Comparison of ENCODE assay signal across 24 mouse cellular contexts in genomic region chr9:100689765-100690316, GRCm38 (mm10).
DNase-seq lines count a peak whose midpoint lies in the region; ATAC-seq lines count a peak whose summit lies in the region.
"Had no signal": no experiment of that assay in that cellular context is flagged by ENCODE, and none has a peak within 500 bp of the region (broad histone marks: within the 10 kb centered on the region; RNA-seq: fewer than 3 reads in every experiment).

No protein-coding gene starts in this region.

- no peak overlapping the region for H3K4me2 ChIP-seq in midbrain, embryonic 11.5 days
- no peak overlapping the region for H3K4me2 ChIP-seq in midbrain, embryonic 15.5 days
- H3K4me2 ChIP-seq in kidney, embryonic 14.5 days (replicated peaks; ENCODE audit: low read depth, low read length) = no peak overlapping the region
- H3K4me2 ChIP-seq: embryonic facial prominence, embryonic 12.5 days; embryonic facial prominence, embryonic 15.5 days; forebrain, embryonic 15.5 days; heart, embryonic 12.5 days; heart, embryonic 15.5 days; hindbrain, embryonic 15.5 days had no signal

- peak; percentile 69 for DNase-seq in midbrain, embryonic 11.5 days (ENCODE audit: low spot score, missing footprints)
- peak; percentile 21 for DNase-seq in CD4-positive, CD25-positive, alpha-beta regulatory T cell, adult 2 months (ENCODE audit: low read depth, low spot score)
- peak; percentile 64 for DNase-seq in induced T-regulatory cell, adult 2 months (ENCODE audit: low read depth)
- DNase-seq in heart, postnatal 36 days = no peak
- no peak for DNase-seq in spleen, postnatal 14 days (ENCODE audit: low spot score in 2 of 2)
- no peak for DNase-seq in ovary, postnatal 10 days (ENCODE audit: low spot score)
- DNase-seq: adrenal gland, postnatal 10 days; adrenal gland, postnatal 36 days; cerebellum, adult 18-20 months; cerebellum, adult 9-10 months; cerebellum, postnatal 14 days; gastrocnemius, postnatal 25 days; heart, adult 18-20 months; heart, postnatal 10 days; heart, postnatal 4 days had no signal

- no peaks in the 10 kb centered on the region for H3K27me3 ChIP-seq in midbrain, embryonic 11.5 days (ENCODE audit: control insufficient read depth, insufficient read depth, low read length)
- no peaks in the 10 kb centered on the region for H3K27me3 ChIP-seq in midbrain, embryonic 15.5 days (replicated peaks)
- no peaks in the 10 kb centered on the region for H3K27me3 ChIP-seq in kidney, embryonic 14.5 days (ENCODE audit: control insufficient read depth, insufficient read depth, low read length)
- H3K27me3 ChIP-seq: embryonic facial prominence, embryonic 12.5 days; embryonic facial prominence, embryonic 15.5 days; forebrain, embryonic 15.5 days; heart, embryonic 12.5 days; heart, embryonic 15.5 days; hindbrain, embryonic 15.5 days had no signal

- H3K4me3 ChIP-seq in midbrain, embryonic 11.5 days (ENCODE audit: low read depth, low read length) = no peak overlapping the region
- no peak overlapping the region for H3K4me3 ChIP-seq in midbrain, embryonic 15.5 days
- no peak overlapping the region for H3K4me3 ChIP-seq in kidney, embryonic 14.5 days (ENCODE audit: low read length)
- H3K4me3 ChIP-seq: embryonic facial prominence, embryonic 12.5 days; embryonic facial prominence, embryonic 15.5 days; forebrain, embryonic 15.5 days; heart, embryonic 12.5 days; heart, embryonic 15.5 days; hindbrain, embryonic 15.5 days had no signal

- intact Hi-C loops in heart, postnatal 36 days (cut with DNase I) = no loop called here

- H3K36me3 ChIP-seq in midbrain, embryonic 11.5 days (ENCODE audit: control insufficient read depth, insufficient read depth, low read length) = no peaks in the 10 kb centered on the region
- no peaks in the 10 kb centered on the region for H3K36me3 ChIP-seq in midbrain, embryonic 15.5 days (replicated peaks)
- H3K36me3 ChIP-seq in kidney, embryonic 14.5 days (ENCODE audit: control insufficient read depth, insufficient read depth, low read length) = no peaks in the 10 kb centered on the region
- H3K36me3 ChIP-seq: embryonic facial prominence, embryonic 12.5 days; embryonic facial prominence, embryonic 15.5 days; forebrain, embryonic 15.5 days; heart, embryonic 12.5 days; heart, embryonic 15.5 days; hindbrain, embryonic 15.5 days had no signal

- WGBS in midbrain, embryonic 11.5 days = 95% methylated on average over 3 of the region's 3 CpGs
- 90% methylated on average over 3 of the region's 3 CpGs for WGBS in midbrain, embryonic 15.5 days
- 79% methylated on average over 3 of the region's 3 CpGs for WGBS in kidney, embryonic 14.5 days

- no peak for ATAC-seq in midbrain, embryonic 11.5 days (ENCODE audit: low FRiP score)
- ATAC-seq in midbrain, embryonic 15.5 days (replicated peaks) = no peak
- ATAC-seq in kidney, embryonic 14.5 days (ENCODE audit: low FRiP score, low TSS enrichment) = no peak
- ATAC-seq: forebrain, embryonic 15.5 days; intestine, embryonic 16.5 days had no signal

- H3K4me1 ChIP-seq in midbrain, embryonic 11.5 days (ENCODE audit: control insufficient read depth, insufficient read depth, low read length) = peaks cover 7% of the 10 kb centered on the region
- H3K4me1 ChIP-seq in midbrain, embryonic 15.5 days = peaks cover 13% of the 10 kb centered on the region
- H3K4me1 ChIP-seq in kidney, embryonic 14.5 days (ENCODE audit: control insufficient read depth, insufficient read depth, low read length) = no peaks in the 10 kb centered on the region
- H3K4me1 ChIP-seq: embryonic facial prominence, embryonic 12.5 days; embryonic facial prominence, embryonic 15.5 days had no signal

- H3K27ac ChIP-seq in midbrain, embryonic 11.5 days (ENCODE audit: low read depth, low read length) = no peak overlapping the region
- no peak overlapping the region for H3K27ac ChIP-seq in midbrain, embryonic 15.5 days
- no peak overlapping the region for H3K27ac ChIP-seq in kidney, embryonic 14.5 days (ENCODE audit: low read depth, low read length)
- H3K27ac ChIP-seq: embryonic facial prominence, embryonic 12.5 days; embryonic facial prominence, embryonic 15.5 days; forebrain, embryonic 15.5 days; heart, embryonic 15.5 days; hindbrain, embryonic 15.5 days had no signal

- no peaks in the 10 kb centered on the region for H3K9me3 ChIP-seq in midbrain, embryonic 11.5 days (ENCODE audit: control insufficient read depth, low read length)
- no peaks in the 10 kb centered on the region for H3K9me3 ChIP-seq in midbrain, embryonic 15.5 days
- H3K9me3 ChIP-seq in kidney, embryonic 14.5 days (ENCODE audit: control insufficient read depth, low read length) = no peaks in the 10 kb centered on the region
- H3K9me3 ChIP-seq: embryonic facial prominence, embryonic 12.5 days; embryonic facial prominence, embryonic 15.5 days; forebrain, embryonic 15.5 days; heart, embryonic 12.5 days; heart, embryonic 15.5 days; hindbrain, embryonic 15.5 days had no signal

- H3K9ac ChIP-seq in midbrain, embryonic 11.5 days (ENCODE audit: low read length) = no peak overlapping the region
- H3K9ac ChIP-seq in midbrain, embryonic 15.5 days = no peak overlapping the region
- no peak overlapping the region for H3K9ac ChIP-seq in kidney, embryonic 14.5 days (ENCODE audit: low read depth, low read length)
- H3K9ac ChIP-seq: embryonic facial prominence, embryonic 12.5 days; embryonic facial prominence, embryonic 15.5 days; forebrain, embryonic 15.5 days; heart, embryonic 12.5 days; heart, embryonic 15.5 days; hindbrain, embryonic 15.5 days had no signal

Comparison
In these comparisons a context has a peak if more than half of its experiments do, and no peak if none do; other contexts are left out.
1. DNase-seq: peak in midbrain, embryonic 11.5 days (single experiment), CD4-positive, CD25-positive, alpha-beta regulatory T cell, adult 2 months (single experiment) and induced T-regulatory cell, adult 2 months (single experiment); none in heart, postnatal 36 days (0 of 2), spleen, postnatal 14 days (0 of 2) and ovary, postnatal 10 days (single experiment).